Mouse (Mus musculus): Measurements from ENCODE around the gene Nphp4. TPM values are rescaled to one million over a fixed set of nuclear protein-coding genes. Genes with fewer than 3 reads are reported as not detected.

Nphp4 gene
- 7.3 and 9.9 TPM in 2 replicates for polyA plus RNA-seq (2016; fragmentation: Nextera tagmentation; extraction: Ambion mirVana)

DNA sequence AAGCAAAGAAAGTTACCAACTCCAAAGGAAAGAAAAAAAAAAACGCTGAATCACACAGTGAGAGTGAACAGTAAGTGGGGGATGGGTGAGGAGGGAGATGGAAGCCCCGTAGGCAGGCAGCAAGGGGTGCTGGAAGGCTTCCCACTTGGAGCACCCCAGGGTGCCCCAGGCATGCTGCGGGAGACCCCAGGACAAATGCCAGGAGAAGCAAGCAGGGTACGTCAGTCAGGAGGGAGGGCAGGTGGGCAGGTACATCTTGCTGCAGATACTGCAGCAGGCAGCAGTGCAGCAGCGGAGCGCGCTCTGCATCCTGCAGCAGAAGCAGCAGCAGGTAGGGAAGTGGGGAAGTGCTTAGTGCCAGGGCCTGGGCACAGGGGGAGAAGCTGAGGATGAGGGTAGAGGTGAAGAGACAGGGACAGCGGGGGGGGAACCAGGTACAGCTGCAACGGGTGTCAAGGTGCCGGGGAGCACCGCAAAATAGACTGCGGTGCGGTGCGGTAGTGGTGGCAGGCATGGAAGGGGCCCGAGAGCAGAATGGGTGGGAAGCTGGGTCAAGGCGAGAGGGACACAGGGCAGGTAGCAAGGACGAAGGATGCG, at the start of gene Nphp4:
Nphp4 (plus strand) TSS at position 280 of the 597 bp plus-strand sequence.
- H3K4me1 ChIP-seq (replicated peaks), result peaks cover 27% of the 10 kb centered on the region
- peaks cover 26% of the 10 kb centered on the region for H3K27me3 ChIP-seq (ENCODE audit: insufficient read depth, poor library complexity, severe bottlenecking)
- H3K4me3 ChIP-seq, result peak within 1 kb of the TSS; percentile 79
- DNase-seq (ENCODE audit: low spot score), result no peak
- WGBS, result 4% methylated on average over 18 of the region's 18 CpGs
- peak within 1 kb of the TSS; percentile 99 for H3K27ac ChIP-seq
- peaks cover 13% of the 10 kb centered on the region; the same call in 1 of the 2 replicates for H3K36me3 ChIP-seq
- peaks cover 15% of the 10 kb centered on the region for H3K9me3 ChIP-seq

DNA sequence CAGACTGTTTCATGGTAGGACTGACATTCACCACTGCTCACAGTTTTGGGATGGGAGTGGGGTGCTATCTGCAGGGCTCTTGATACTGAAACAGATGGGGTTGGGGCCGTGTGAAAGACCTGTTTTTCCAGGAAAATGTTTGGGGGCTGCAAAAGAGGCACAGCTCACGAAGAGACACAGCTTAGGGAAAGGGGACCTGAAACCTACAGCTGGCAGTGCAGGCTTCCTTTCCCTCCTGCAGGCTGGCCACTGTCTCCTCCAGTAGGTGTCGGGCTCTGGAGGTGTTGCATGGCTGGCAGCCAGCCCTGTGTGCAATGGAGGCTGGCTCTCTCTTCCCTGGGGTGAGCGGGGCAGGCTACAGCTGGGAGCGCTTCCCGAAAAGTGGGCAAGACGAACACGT, 48.2 kb upstream of the Nphp4 start:
- 56% methylated on average over 8 of the region's 8 CpGs for WGBS
- Histone ChIP-seq H3K27ac (no peak overlapping the region), H3K36me3 (no peaks in the 10 kb centered on the region), H3K4me3 (no peak overlapping the region), H3K9me3 (no peaks in the 10 kb centered on the region), H3K27me3 (ENCODE audit: insufficient read depth, poor library complexity, severe bottlenecking) (peaks cover 7% of the 10 kb centered on the region; the same call in 1 of the 2 replicates), H3K4me1 (replicated peaks) (peaks cover 13% of the 10 kb centered on the region)
- DNase-seq (ENCODE audit: low spot score), result no peak

DNA sequence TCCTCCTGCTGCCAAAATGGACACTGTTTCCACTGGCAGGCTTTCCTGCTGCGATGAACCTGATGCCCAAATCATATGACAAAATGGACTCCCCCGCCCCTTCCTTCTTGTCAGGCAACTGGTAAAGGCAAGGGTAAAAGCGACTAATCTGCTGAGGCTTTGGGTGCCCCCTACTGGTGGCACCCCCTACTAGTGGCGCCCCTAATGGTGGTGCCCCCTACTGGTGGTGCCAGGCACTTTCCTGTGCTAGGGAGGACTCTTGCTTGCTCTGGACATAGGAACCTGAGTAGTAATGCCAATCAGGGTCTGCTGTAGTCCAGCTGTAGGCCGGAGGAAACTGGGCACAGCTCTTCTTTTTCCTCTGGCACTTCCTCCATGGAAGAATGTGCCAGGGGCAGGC, 44.2 kb upstream of the Nphp4 start:
- Histone ChIP-seq H3K27me3 (ENCODE audit: insufficient read depth, poor library complexity, severe bottlenecking) (peaks cover 17% of the 10 kb centered on the region), H3K36me3 (no peaks in the 10 kb centered on the region), H3K4me1 (replicated peaks) (peaks cover 23% of the 10 kb centered on the region), H3K27ac (no peak overlapping the region), H3K4me3 (no peak overlapping the region), H3K9me3 (no peaks in the 10 kb centered on the region)
- peak; percentile 40 for DNase-seq (ENCODE audit: low spot score)
- WGBS, result 56% methylated on average over 5 of the region's 5 CpGs

DNA sequence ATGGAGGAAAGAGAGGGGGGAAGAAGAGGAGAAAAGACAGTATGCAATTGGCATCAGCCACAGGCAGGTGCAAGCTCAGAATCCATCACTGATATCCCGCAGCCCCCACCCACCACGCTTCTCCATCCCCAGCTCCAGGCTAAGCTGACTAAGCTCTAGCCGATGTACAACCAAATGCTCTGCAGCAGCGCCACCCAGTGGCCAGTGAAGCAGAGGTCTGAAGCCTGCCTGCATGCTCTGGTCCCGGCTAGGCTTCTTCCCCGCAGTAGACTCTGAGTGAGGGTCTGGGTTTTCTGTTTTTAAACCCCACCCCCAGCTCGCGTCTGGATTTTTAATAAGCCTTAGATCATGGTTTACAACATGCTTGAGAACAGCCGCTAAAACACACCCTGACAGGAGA, 41.7 kb upstream of the Nphp4 start:
- Histone ChIP-seq H3K27me3 (ENCODE audit: insufficient read depth, poor library complexity, severe bottlenecking) (peaks cover 19% of the 10 kb centered on the region), H3K9me3 (no peaks in the 10 kb centered on the region), H3K4me3 (peak overlapping the region; percentile 40), H3K36me3 (no peaks in the 10 kb centered on the region), H3K27ac (no peak overlapping the region), H3K4me1 (replicated peaks) (peaks cover 10% of the 10 kb centered on the region; the same call in 1 of the 2 replicates)
- WGBS, result 4% methylated on average over 9 of the region's 9 CpGs
- DNase-seq (ENCODE audit: low spot score), result peak; percentile 92

DNA sequence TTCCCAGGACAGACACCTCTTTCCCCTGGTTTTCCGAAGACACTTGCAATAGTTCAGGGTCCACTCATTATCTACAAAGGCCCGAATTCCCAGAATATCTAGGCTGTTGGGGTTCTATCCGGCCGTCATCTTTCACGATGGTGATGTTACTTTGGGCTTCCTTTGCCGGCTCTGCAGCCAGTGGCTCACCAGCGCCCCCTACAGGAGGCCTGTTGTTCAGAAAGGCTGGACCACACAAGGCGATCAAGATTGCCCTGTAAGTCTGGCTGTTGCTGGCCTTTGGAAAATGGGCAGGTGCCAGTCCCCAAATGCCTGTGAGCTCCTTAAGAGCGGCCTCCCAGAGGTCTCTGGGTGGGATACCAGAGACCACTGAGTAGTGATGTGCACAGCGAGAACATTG, 41.3 kb upstream of the Nphp4 start:
- Histone ChIP-seq H3K9me3 (no peaks in the 10 kb centered on the region), H3K4me1 (replicated peaks) (peaks cover 10% of the 10 kb centered on the region; the same call in 1 of the 2 replicates), H3K36me3 (no peaks in the 10 kb centered on the region), H3K4me3 (peak overlapping the region; percentile 40), H3K27ac (no peak overlapping the region), H3K27me3 (ENCODE audit: insufficient read depth, poor library complexity, severe bottlenecking) (peaks cover 19% of the 10 kb centered on the region)
- 12% methylated on average over 10 of the region's 10 CpGs for WGBS
- peak; percentile 86 for DNase-seq (ENCODE audit: low spot score)

DNA sequence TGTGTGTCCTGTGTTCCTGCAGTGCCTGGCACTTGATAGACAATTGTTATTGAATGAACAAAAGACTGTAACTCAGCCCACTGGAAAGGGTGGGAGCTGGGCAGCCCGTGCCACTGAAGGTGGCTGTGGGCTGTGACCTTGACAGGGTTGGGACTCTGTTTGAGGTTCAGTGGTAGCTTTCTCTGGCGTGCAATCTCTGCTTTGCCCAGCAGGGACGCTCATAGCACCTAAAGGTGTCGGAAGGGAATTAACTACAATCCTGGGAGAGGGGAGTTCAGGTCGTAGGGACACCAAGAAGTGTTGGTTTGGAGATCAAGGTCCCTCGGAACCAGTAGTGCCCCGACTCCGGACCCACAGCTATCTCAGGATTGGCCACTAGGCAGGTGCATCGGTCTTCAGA, 35.6 kb upstream of the Nphp4 start:
- no peaks in the 10 kb centered on the region for H3K9me3 ChIP-seq
- no peak for DNase-seq (ENCODE audit: low spot score)
- 58% methylated on average over 9 of the region's 9 CpGs for WGBS

DNA sequence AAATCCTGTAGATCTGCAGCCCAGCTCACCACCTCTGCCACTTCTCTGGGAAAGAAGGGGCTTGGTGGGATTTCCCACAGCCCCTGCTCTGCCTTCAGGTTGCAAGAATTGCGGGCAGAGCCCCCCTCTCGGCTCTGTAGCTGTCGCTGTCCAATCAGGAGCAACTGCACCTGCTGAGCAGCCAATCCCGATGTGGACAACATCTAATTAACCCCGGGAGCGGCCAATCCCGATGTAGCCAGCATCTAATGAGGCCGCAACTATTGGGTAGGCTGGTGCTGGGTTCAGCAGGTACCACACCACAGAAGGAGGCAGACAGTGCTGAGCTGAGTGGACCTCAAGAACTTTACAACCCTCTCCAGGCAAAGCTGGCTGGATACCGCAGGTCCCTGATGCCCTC, 35.0 kb upstream of the Nphp4 start:
- Histone ChIP-seq H3K36me3 (no peaks in the 10 kb centered on the region), H3K4me1 (replicated peaks) (peaks cover 4% of the 10 kb centered on the region), H3K27ac (no peak overlapping the region), H3K9me3 (no peaks in the 10 kb centered on the region), H3K4me3 (no peak overlapping the region), H3K27me3 (ENCODE audit: insufficient read depth, poor library complexity, severe bottlenecking) (0 out of 2 replicates have a peak, but pooled peaks cover 2% of the 10 kb centered on the region)
- DNase-seq (ENCODE audit: low spot score), result no peak
- WGBS, result 35% methylated on average over 9 of the region's 9 CpGs

More for the DNA sequence above, 35.6 kb upstream of the Nphp4 start:
- Histone ChIP-seq H3K27me3 (ENCODE audit: insufficient read depth, poor library complexity, severe bottlenecking) (0 out of 2 replicates have a peak, but pooled peaks cover 2% of the 10 kb centered on the region), H3K4me1 (replicated peaks) (peaks cover 4% of the 10 kb centered on the region; the same call in 1 of the 2 replicates), H3K4me3 (no peak overlapping the region), H3K27ac (no peak overlapping the region), H3K36me3 (no peaks in the 10 kb centered on the region)

DNA sequence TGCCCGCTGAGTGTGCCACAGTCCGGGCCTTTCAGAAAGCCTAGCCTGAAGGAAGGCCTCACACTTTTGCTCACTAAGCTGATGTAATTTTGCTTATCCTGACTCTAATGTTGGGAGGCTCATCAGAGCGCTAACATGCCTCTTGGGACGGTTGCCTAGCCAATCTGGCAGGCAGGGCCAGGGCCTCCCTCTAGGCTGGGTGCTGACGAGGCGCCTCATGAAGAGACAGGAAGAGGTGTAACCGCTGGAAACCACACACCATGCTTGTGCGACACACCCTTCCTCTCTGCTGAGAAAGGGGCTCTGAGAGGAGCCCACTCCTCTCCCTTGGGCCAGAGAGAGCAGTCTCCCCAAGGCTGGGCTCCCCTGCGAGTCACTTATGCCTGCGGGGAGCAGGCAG, 30.3 kb upstream of the Nphp4 start:
- no peak for DNase-seq (ENCODE audit: low spot score)
- Histone ChIP-seq H3K36me3 (no peaks in the 10 kb centered on the region), H3K27ac (no peak overlapping the region), H3K9me3 (no peaks in the 10 kb centered on the region), H3K4me3 (no peak overlapping the region), H3K4me1 (replicated peaks) (peaks cover 13% of the 10 kb centered on the region; the same call in 1 of the 2 replicates), H3K27me3 (ENCODE audit: insufficient read depth, poor library complexity, severe bottlenecking) (no peaks in the 10 kb centered on the region)
- WGBS, result 88% methylated on average over 10 of the region's 10 CpGs

DNA sequence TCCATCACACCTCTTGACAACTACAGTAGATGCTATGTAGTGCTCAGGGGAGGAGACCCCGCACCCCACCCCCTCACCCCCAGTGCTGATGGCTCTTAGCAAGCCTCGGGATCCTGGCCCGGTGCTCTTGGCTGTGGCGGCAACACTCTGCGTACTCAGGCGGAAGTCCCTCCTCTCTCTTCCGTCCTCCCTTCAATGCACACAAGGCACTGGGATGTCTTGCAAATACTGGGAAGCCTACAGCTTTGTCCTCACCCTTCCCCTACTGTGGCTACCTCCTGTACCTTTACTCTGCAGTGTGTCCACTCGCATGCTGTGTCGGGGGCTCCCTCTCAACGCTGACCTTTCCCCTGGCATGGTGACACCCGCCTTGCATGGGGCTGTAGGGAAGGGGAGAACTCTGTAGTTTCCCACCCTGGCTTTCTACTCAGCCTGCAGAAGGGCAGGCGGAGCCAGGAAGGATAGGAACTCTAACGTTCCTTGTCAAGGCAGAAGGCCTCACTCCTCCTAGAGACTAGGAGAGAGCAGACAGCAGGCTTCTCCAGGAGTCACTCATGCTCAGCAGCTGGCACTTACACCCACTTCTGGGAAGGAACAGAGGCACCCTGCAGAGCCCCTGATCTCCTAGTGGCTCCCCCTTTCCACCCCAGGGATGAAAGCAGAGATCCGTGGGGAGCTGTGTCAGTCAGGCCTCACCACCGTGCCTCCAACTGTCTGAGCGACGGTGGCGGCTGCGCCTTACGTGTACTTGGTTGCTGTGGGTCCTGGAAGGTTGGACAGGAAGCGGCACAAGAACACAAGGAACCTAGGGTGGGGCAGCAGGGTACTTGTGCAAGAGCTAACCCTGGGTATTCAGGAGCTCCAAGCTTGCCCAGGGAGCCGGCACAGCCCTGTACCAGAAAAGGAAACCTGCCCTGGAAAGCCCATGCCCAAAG, 28.5 kb upstream of the Nphp4 start:
- no peaks in the 10 kb centered on the region for H3K9me3 ChIP-seq
- H3K4me3 ChIP-seq, result no peak overlapping the region
- H3K36me3 ChIP-seq, result no peaks in the 10 kb centered on the region
- no peak for DNase-seq (ENCODE audit: low spot score)
- H3K4me1 ChIP-seq (replicated peaks), result peaks cover 13% of the 10 kb centered on the region
- WGBS, result 81% methylated on average over 22 of the region's 22 CpGs
- H3K27ac ChIP-seq, result peak overlapping the region; percentile 53; the same call in 1 of the 2 replicates
- no peaks in the 10 kb centered on the region for H3K27me3 ChIP-seq (ENCODE audit: insufficient read depth, poor library complexity, severe bottlenecking)

DNA sequence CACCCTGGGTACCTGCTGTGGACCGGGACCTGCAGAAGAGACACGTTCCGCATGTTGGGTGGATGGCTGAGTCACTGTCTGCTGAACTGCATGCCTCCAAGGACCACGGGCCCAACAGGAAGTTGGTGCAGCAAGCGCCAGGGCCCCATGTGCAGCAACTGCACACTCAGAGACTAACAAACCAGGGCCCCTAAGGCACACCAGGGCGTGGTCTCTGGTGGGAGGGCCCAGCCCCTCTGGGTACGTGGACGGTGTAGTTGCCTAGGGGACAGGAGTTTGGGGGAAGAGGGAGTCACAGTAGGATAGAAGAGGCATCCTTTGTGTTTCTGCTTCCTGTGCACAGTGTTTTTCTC, 27.9 kb upstream of the Nphp4 start:
- Histone ChIP-seq H3K9me3 (no peaks in the 10 kb centered on the region), H3K27me3 (ENCODE audit: insufficient read depth, poor library complexity, severe bottlenecking) (no peaks in the 10 kb centered on the region), H3K27ac (peak overlapping the region; percentile 53), H3K4me3 (no peak overlapping the region), H3K4me1 (replicated peaks) (peaks cover 19% of the 10 kb centered on the region), H3K36me3 (no peaks in the 10 kb centered on the region)
- 71% methylated on average over 8 of the region's 8 CpGs for WGBS
- no peak for DNase-seq (ENCODE audit: low spot score)

DNA sequence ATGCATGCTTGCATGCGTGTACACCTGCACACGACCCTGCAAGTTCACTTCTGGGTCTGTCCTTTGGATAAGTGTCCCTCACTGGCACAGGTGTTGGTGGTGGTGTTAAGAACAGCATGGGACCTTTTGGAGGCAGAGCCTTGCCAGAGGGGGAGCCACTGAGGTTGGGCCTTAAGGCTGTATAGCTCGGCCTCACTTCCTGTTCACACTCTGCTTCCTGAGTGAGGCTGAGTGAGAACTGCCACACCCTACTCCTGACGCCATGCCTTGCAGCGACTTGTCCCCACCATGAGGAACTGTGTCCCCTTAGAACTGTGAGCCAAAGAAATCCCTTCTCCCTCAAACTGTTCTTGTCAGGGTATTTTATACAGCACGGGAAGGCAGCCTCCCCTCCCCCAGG, 25.1 kb upstream of the Nphp4 start:
- no peak overlapping the region for H3K27ac ChIP-seq
- DNase-seq (ENCODE audit: low spot score), result no peak
- peaks cover 19% of the 10 kb centered on the region for H3K4me1 ChIP-seq (replicated peaks)
- no peak overlapping the region for H3K4me3 ChIP-seq
- no peaks in the 10 kb centered on the region for H3K9me3 ChIP-seq
- WGBS, result 84% methylated on average over 6 of the region's 6 CpGs
- H3K27me3 ChIP-seq (ENCODE audit: insufficient read depth, poor library complexity, severe bottlenecking), result no peaks in the 10 kb centered on the region
- no peaks in the 10 kb centered on the region for H3K36me3 ChIP-seq

DNA sequence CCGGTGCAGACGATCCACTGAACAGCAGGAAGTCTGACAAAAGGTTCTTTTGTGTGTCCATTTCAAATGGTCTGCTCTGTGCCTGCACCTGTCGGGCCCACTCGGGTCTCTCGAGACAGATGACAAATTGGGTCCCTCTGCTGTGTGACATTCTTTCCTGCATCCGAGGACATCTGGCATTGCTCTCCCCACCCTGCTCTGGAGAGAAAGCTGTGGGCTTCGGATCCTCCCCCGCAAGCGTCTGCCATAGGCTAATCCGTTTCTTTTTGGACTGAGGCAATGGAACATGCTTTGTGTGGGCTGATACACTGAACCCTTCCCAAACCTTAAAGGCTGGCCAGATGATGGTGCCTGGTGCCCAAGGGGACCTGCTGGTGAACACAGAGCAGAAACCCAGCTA, 23.4 kb upstream of the Nphp4 start:
- Histone ChIP-seq H3K9me3 (no peaks in the 10 kb centered on the region), H3K4me1 (replicated peaks) (peaks cover 17% of the 10 kb centered on the region), H3K36me3 (no peaks in the 10 kb centered on the region), H3K4me3 (no peak overlapping the region), H3K27ac (peak overlapping the region; percentile 70), H3K27me3 (ENCODE audit: insufficient read depth, poor library complexity, severe bottlenecking) (no peaks in the 10 kb centered on the region)
- 53% methylated on average over 10 of the region's 10 CpGs for WGBS
- DNase-seq (ENCODE audit: low spot score), result peak; percentile 9

DNA sequence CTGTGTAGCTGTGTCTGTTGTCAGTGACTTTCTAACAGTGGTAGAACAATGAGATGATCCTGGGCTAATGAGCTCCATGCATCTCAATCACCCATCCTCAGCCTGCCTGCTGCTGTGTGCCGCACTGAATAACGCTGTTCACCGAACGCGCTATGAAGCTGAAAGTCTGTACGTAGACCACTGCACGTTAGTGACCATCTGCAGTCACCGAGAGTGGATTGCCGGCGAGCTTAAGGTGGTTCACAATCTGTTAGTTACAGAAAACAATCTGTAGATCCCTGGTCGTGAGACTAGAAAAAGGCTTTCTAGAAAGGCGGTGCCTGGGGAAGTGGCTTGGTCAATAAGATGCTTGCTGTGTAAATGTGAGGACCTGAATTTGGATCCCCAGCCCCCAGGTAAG, 22.4 kb upstream of the Nphp4 start:
- WGBS, result 88% methylated on average over 12 of the region's 12 CpGs
- peaks cover 10% of the 10 kb centered on the region for H3K4me1 ChIP-seq (replicated peaks)
- H3K27ac ChIP-seq, result peak overlapping the region; percentile 70; the same call in 1 of the 2 replicates

More for the DNA sequence above, 22.4 kb upstream of the Nphp4 start:
- H3K4me3 ChIP-seq, result no peak overlapping the region
- no peaks in the 10 kb centered on the region for H3K36me3 ChIP-seq
- no peaks in the 10 kb centered on the region for H3K27me3 ChIP-seq (ENCODE audit: insufficient read depth, poor library complexity, severe bottlenecking)
- DNase-seq (ENCODE audit: low spot score), result no peak
- no peaks in the 10 kb centered on the region for H3K9me3 ChIP-seq

Measured in hindbrain, embryonic 10.5 days (tissue).